Comparison of ENCODE assay signal across 9 mouse cellular contexts in genomic region chr8:82028896-82029295, GRCm38 (mm10).
A peak's percentile ranks its signal among the peaks of the same experiment; 100 is the strongest.
DNase-seq lines count a peak whose midpoint lies in the region; ATAC-seq and TF ChIP-seq lines count a peak whose summit lies in the region.
"Had no signal": no experiment of that assay in that cellular context is flagged by ENCODE, and none has a peak within 500 bp of the region (broad histone marks: within the 10 kb centered on the region; RNA-seq: fewer than 3 reads in every experiment).

No protein-coding gene starts in this region.

- H3K36me3 ChIP-seq in hindbrain, embryonic 14.5 days (replicated peaks; ENCODE audit: control insufficient read depth, insufficient read depth), result no peaks in the 10 kb centered on the region
- no peaks in the 10 kb centered on the region for H3K36me3 ChIP-seq in hindbrain, embryonic 10.5 days
- no peaks in the 10 kb centered on the region for H3K36me3 ChIP-seq in CH12.LX (replicated peaks in 1 of 2; ENCODE audit: control insufficient read depth in 1 of 2, insufficient read depth in 1 of 2, low read length in 1 of 2)
- H3K36me3 ChIP-seq in kidney, postnatal 0 days (ENCODE audit: insufficient read depth, low read length), result no peaks in the 10 kb centered on the region

- H3K9me3 ChIP-seq in hindbrain, embryonic 14.5 days (ENCODE audit: control insufficient read depth, low read length), result no peaks in the 10 kb centered on the region
- no peaks in the 10 kb centered on the region for H3K9me3 ChIP-seq in hindbrain, embryonic 10.5 days
- H3K9me3 ChIP-seq in CH12.LX (replicated peaks; ENCODE audit: low read length), result no peaks in the 10 kb centered on the region
- no peaks in the 10 kb centered on the region for H3K9me3 ChIP-seq in kidney, postnatal 0 days (replicated peaks; ENCODE audit: low read length)

- 28% methylated on average over 1 of the region's 1 CpGs for WGBS in hindbrain, embryonic 14.5 days
- 43% methylated on average over 1 of the region's 1 CpGs for WGBS in hindbrain, embryonic 10.5 days
- 22% methylated on average over 1 of the region's 1 CpGs for WGBS in kidney, postnatal 0 days

- no peaks in the 10 kb centered on the region for H3K27me3 ChIP-seq in hindbrain, embryonic 14.5 days (ENCODE audit: control insufficient read depth, insufficient read depth, low read length)
- no peaks in the 10 kb centered on the region for H3K27me3 ChIP-seq in hindbrain, embryonic 10.5 days (ENCODE audit: insufficient read depth, poor library complexity, severe bottlenecking)
- H3K27me3 ChIP-seq in CH12.LX (replicated peaks), result no peaks in the 10 kb centered on the region
- no peaks in the 10 kb centered on the region for H3K27me3 ChIP-seq in kidney, postnatal 0 days (ENCODE audit: insufficient read depth, low read length)

- no peak overlapping the region for H3K27ac ChIP-seq in hindbrain, embryonic 14.5 days
- no peak overlapping the region for H3K27ac ChIP-seq in hindbrain, embryonic 10.5 days
- H3K27ac ChIP-seq in CH12.LX (ENCODE audit: insufficient read depth, low read depth), result no peak overlapping the region
- H3K27ac ChIP-seq in kidney, postnatal 0 days, result no peak overlapping the region
- H3K27ac ChIP-seq: macrophage had no signal

- H3K4me3 ChIP-seq in hindbrain, embryonic 14.5 days (replicated peaks; ENCODE audit: low read length), result no peak overlapping the region
- H3K4me3 ChIP-seq in hindbrain, embryonic 10.5 days, result no peak overlapping the region
- no peak overlapping the region for H3K4me3 ChIP-seq in CH12.LX (replicated peaks in 1 of 3; ENCODE audit: low read depth in 2 of 3, low read length in 2 of 3, poor library complexity in 1 of 3)
- H3K4me3 ChIP-seq in kidney, postnatal 0 days (replicated peaks; ENCODE audit: low read depth, low read length), result no peak overlapping the region

- no peaks in the 10 kb centered on the region for H3K4me1 ChIP-seq in hindbrain, embryonic 14.5 days (replicated peaks; ENCODE audit: control insufficient read depth, insufficient read depth, low read length)
- H3K4me1 ChIP-seq in hindbrain, embryonic 10.5 days (replicated peaks), result peaks cover 9% of the 10 kb centered on the region
- peaks cover 5 to 19% of the 10 kb centered on the region in 2 experiments; a peak in 3 of 4 replicates for H3K4me1 ChIP-seq in CH12.LX (ENCODE audit: control insufficient read depth in 1 of 2, insufficient read depth in 2 of 2)
- 0 out of 2 replicates have a peak, but pooled peaks cover 3% of the 10 kb centered on the region for H3K4me1 ChIP-seq in kidney, postnatal 0 days (replicated peaks; ENCODE audit: insufficient read depth, low read length)

- ATAC-seq in hindbrain, embryonic 14.5 days (ENCODE audit: low FRiP score), result 0 out of 2 replicates have a peak, but pooled peaks have one; percentile 45
- ATAC-seq in kidney, postnatal 0 days (replicated peaks; ENCODE audit: low FRiP score, low read depth), result no peak
- ATAC-seq in megakaryocyte progenitor cell, adult 5-6 weeks (replicated peaks; ENCODE audit: poor library complexity), result peak; percentile 72
- ATAC-seq in megakaryocyte, adult 5-6 weeks (ENCODE audit: poor library complexity, severe bottlenecking), result no peak

- no peak overlapping the region for H3K9ac ChIP-seq in hindbrain, embryonic 14.5 days
- H3K9ac ChIP-seq in CH12.LX (ENCODE audit: insufficient read depth, low read depth), result no peak overlapping the region
- H3K9ac ChIP-seq in kidney, postnatal 0 days (ENCODE audit: low read depth, low read length), result no peak overlapping the region

- H3K79me2 ChIP-seq in CH12.LX (replicated peaks; ENCODE audit: control insufficient read depth, extremely low read depth, insufficient read depth, poor library complexity, severe bottlenecking), result no peaks in the 10 kb centered on the region

- no peak for TF ChIP-seq EP300 in CH12.LX (IDR thresholded peaks at IDR 0.05; ENCODE audit: low read length)

- H3K4me2 ChIP-seq in hindbrain, embryonic 14.5 days (replicated peaks), result no peak overlapping the region
- no peak overlapping the region for H3K4me2 ChIP-seq in CH12.LX (ENCODE audit: insufficient read depth, low read depth, poor library complexity, severe bottlenecking)
- no peak overlapping the region for H3K4me2 ChIP-seq in kidney, postnatal 0 days (ENCODE audit: low read length)

- in situ Hi-C loops in CH12.LX (cut with MboI; ENCODE audit: low pct_ligation_motif_present, low pct_unique_long_range_greater_than_20kb, low sequenced_read_pairs), result loop anchor here (25.0 kb wide), 1 partner anchor 692 kb away; the partner anchor contains the start of gene Inpp4b

- dilution Hi-C loops in CH12.LX (cut with MboI; ENCODE audit: extremely low pct_ligation_motif_present, extremely low pct_unique_long_range_greater_than_20kb, low sequenced_read_pairs), result no loop called here

- peak; percentile 77 for TF ChIP-seq RAD21 in CH12.LX (IDR thresholded peaks at IDR 0.05; ENCODE audit: low read depth, low read length)

- no peak for TF ChIP-seq POLR2A in CH12.LX (IDR thresholded peaks at IDR 0.05; ENCODE audit: low read depth, low read length)

- TF ChIP-seq CTCF in CH12.LX (conservative IDR thresholded peaks at IDR 0.05 in 1 of 2, IDR thresholded peaks at IDR 0.05 in 1 of 2; ENCODE audit: low read depth in 2 of 2, low read length in 2 of 2), result peak in 1 of 2 experiments; percentile 64; a peak in 3 of 4 replicates
- TF ChIP-seq CTCF in kidney, postnatal 0 days (IDR thresholded peaks at IDR 0.05; ENCODE audit: low read depth), result peak; percentile 86

- peak; percentile 62 for DNase-seq in hindbrain, embryonic 14.5 days (ENCODE audit: low spot score)
- no peak for DNase-seq in hindbrain, embryonic 10.5 days (ENCODE audit: low spot score)
- DNase-seq in CH12.LX (ENCODE audit: extremely low read depth), result peak; percentile 25
- DNase-seq in cerebellum, adult 9-10 months, result peak; percentile 56
- DNase-seq in kidney, postnatal 0 days (ENCODE audit: low spot score), result peak; percentile 58
- DNase-seq in yolk sac, embryonic 10.5 days (ENCODE audit: low spot score), result no peak

TF ChIP-seq in CH12.LX, 34 proteins besides CTCF, POLR2A, EP300 and RAD21:
- TF ChIP-seq SMC3 (IDR thresholded peaks at IDR 0.05; ENCODE audit: low read depth, low read length), result peak; percentile 51
- TF ChIP-seq MAX (IDR thresholded peaks at IDR 0.05; ENCODE audit: low read length), result no peak

Comparison
In these comparisons a context has a peak if more than half of its experiments do, and no peak if none do; other contexts are left out.
1. DNase-seq: peak in hindbrain, embryonic 14.5 days (single experiment), CH12.LX (single experiment), cerebellum, adult 9-10 months (single experiment) and kidney, postnatal 0 days (single experiment); none in hindbrain, embryonic 10.5 days (single experiment) and yolk sac, embryonic 10.5 days (single experiment).
2. ATAC-seq: peak in hindbrain, embryonic 14.5 days (single experiment) and megakaryocyte progenitor cell, adult 5-6 weeks (single experiment); none in kidney, postnatal 0 days (single experiment) and megakaryocyte, adult 5-6 weeks (single experiment).